ENCODE assay signal across 25 mouse cellular contexts in the genomic region with DNA sequence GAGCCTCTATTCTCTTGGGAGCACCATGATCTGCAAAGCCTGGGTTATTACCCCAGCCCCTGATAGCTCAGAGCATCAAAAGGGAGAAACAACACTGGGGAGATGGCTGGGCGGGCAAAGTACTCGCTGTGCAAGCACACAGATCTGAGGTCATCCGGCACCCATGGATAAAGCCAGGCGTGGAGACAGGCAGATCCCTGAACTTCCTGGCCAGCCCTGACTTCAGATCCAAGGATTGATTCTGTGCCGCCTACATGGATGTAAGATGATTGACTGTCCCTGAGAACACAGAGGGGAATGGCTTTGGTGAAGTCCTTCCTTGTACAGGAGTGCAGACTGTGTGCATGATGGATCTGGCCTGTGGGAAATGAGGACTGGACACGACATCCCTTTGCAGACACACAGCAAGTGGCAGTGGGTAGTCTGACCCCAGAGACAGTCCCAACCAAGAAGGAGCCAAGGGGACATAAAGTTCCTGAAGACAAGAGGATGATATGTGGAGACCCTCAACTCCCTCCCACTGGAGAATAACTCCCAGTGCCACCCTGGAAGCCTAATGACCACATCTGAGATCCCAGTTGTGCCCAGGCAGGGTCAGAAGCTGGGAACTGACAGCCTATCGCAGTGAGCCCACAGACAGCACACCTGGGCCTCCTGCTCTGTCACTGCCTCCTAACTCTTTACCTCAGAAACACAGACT. TPM values are rescaled to one million over a fixed set of nuclear protein-coding genes. Genes with fewer than 3 reads are reported as not detected.
DNase-seq lines count a peak whose midpoint lies in the region; ATAC-seq and TF ChIP-seq lines count a peak whose summit lies in the region.
"Had no signal": no experiment of that assay in that cellular context is flagged by ENCODE, and none has a peak within 500 bp of the region (broad histone marks: within the 10 kb centered on the region; RNA-seq: fewer than 3 reads in every experiment).

No protein-coding gene starts in this region.

- TF ChIP-seq CTCF in lung, postnatal 0 days (IDR thresholded peaks at IDR 0.05) = no peak
- no peak for TF ChIP-seq CTCF in lung, adult 2 months (IDR thresholded peaks at IDR 0.05; ENCODE audit: insufficient read depth, low read length)
- TF ChIP-seq CTCF in stomach, postnatal 0 days (IDR thresholded peaks at IDR 0.05; ENCODE audit: low read depth) = no peak

- no peak for TF ChIP-seq POLR2A in lung, adult 2 months (IDR thresholded peaks at IDR 0.05; ENCODE audit: borderline replicate concordance, extremely low read depth, low read depth, low read length)

- H3K36me3 ChIP-seq in heart, embryonic 14.5 days (ENCODE audit: control insufficient read depth, insufficient read depth, low read length) = no peaks in the 10 kb centered on the region
- H3K36me3 ChIP-seq in lung, postnatal 0 days (ENCODE audit: insufficient read depth, low read length) = no peaks in the 10 kb centered on the region
- H3K36me3 ChIP-seq in stomach, postnatal 0 days (ENCODE audit: control insufficient read depth, insufficient read depth, low read length) = no peaks in the 10 kb centered on the region
- H3K36me3 ChIP-seq: embryonic facial prominence, embryonic 15.5 days had no signal

- peaks cover 68 to 90% of the 10 kb centered on the region in 2 experiments for H3K4me1 ChIP-seq in heart, embryonic 14.5 days (ENCODE audit: control insufficient read depth in 2 of 2, insufficient read depth in 2 of 2, low read length in 2 of 2)
- peaks cover 68% of the 10 kb centered on the region for H3K4me1 ChIP-seq in lung, postnatal 0 days (ENCODE audit: insufficient read depth, low read depth, low read length)
- peaks cover 66% of the 10 kb centered on the region for H3K4me1 ChIP-seq in lung, adult 2 months (ENCODE audit: control insufficient read depth, insufficient read depth, low read length)
- H3K4me1 ChIP-seq in stomach, postnatal 0 days (replicated peaks; ENCODE audit: control insufficient read depth, insufficient read depth) = peaks cover 37% of the 10 kb centered on the region

- H3K27me3 ChIP-seq in heart, embryonic 14.5 days (ENCODE audit: control insufficient read depth, insufficient read depth, low read length) = no peaks in the 10 kb centered on the region
- H3K27me3 ChIP-seq in lung, postnatal 0 days (replicated peaks; ENCODE audit: insufficient read depth, low read length) = no peaks in the 10 kb centered on the region
- no peaks in the 10 kb centered on the region for H3K27me3 ChIP-seq in stomach, postnatal 0 days (ENCODE audit: control insufficient read depth, insufficient read depth, low read length)
- H3K27me3 ChIP-seq: embryonic facial prominence, embryonic 15.5 days; kidney, embryonic 15.5 days; limb, embryonic 13.5 days; megakaryocyte, embryonic 14.5 days; neural tube, embryonic 15.5 days had no signal

- no peak overlapping the region for H3K4me3 ChIP-seq in heart, embryonic 14.5 days (ENCODE audit: control insufficient read depth in 1 of 2, insufficient read depth in 1 of 2, low read depth in 1 of 2, low read length in 2 of 2)
- H3K4me3 ChIP-seq in lung, postnatal 0 days (ENCODE audit: low read depth, low read length) = no peak overlapping the region
- no peak overlapping the region for H3K4me3 ChIP-seq in lung, adult 2 months (replicated peaks; ENCODE audit: extremely low read depth, low read depth, low read length)
- no peak overlapping the region for H3K4me3 ChIP-seq in stomach, postnatal 0 days (ENCODE audit: low read depth, low read length)
- H3K4me3 ChIP-seq: embryonic facial prominence, embryonic 15.5 days; kidney, embryonic 15.5 days; limb, embryonic 13.5 days; megakaryocyte, embryonic 14.5 days; neural tube, embryonic 15.5 days had no signal

- peak; percentile 62 for DNase-seq in cerebellum, adult 9-10 months
- DNase-seq in heart, adult 8-10 months (ENCODE audit: low spot score) = no peak
- no peak for DNase-seq in lung, postnatal 0 days (ENCODE audit: low spot score)
- DNase-seq in lung, adult 2 months = no peak
- DNase-seq in stomach, postnatal 0 days (ENCODE audit: low spot score) = no peak
- DNase-seq: adrenal gland, adult 2 months; embryo, embryonic 11 days; forebrain, postnatal 0 days; lung, postnatal 14 days; midbrain, embryonic 14.5 days; thymus, postnatal 25 days had no signal

- ATAC-seq in cerebellum, adult (ENCODE audit: insufficient number of reproducible peaks, low FRiP score, low TSS enrichment) = no peak
- ATAC-seq in heart, embryonic 14.5 days (ENCODE audit: insufficient number of reproducible peaks, insufficient read depth, low FRiP score, low read depth) = no peak
- ATAC-seq in lung, postnatal 0 days = no peak
- no peak for ATAC-seq in stomach, postnatal 0 days (ENCODE audit: low FRiP score, low TSS enrichment)
- ATAC-seq: forebrain, postnatal 0 days; intestine, postnatal 0 days had no signal

- no peak overlapping the region for H3K4me2 ChIP-seq in heart, embryonic 14.5 days (ENCODE audit: low read length)
- H3K4me2 ChIP-seq in lung, postnatal 0 days (replicated peaks; ENCODE audit: low read depth, low read length) = no peak overlapping the region
- no peak overlapping the region for H3K4me2 ChIP-seq in stomach, postnatal 0 days (replicated peaks; ENCODE audit: low read depth)
- H3K4me2 ChIP-seq: embryonic facial prominence, embryonic 15.5 days; hindbrain, embryonic 14.5 days; kidney, embryonic 15.5 days; limb, embryonic 13.5 days; neural tube, embryonic 15.5 days had no signal

- no peak overlapping the region for H3K9ac ChIP-seq in heart, embryonic 14.5 days (ENCODE audit: low read length)
- H3K9ac ChIP-seq in lung, postnatal 0 days (replicated peaks; ENCODE audit: low read depth) = no peak overlapping the region
- H3K9ac ChIP-seq in stomach, postnatal 0 days (ENCODE audit: low read length) = no peak overlapping the region
- H3K9ac ChIP-seq: embryonic facial prominence, embryonic 15.5 days; forebrain, postnatal 0 days; hindbrain, embryonic 14.5 days; kidney, embryonic 15.5 days; limb, embryonic 13.5 days; liver, embryonic 14.5 days; neural tube, embryonic 15.5 days had no signal

- 0 out of 2 replicates have a peak, but pooled peaks have one; percentile 10 for TF ChIP-seq EP300 in lung, postnatal 0 days (IDR thresholded peaks at IDR 0.05)
- TF ChIP-seq EP300 in stomach, postnatal 0 days (optimal IDR thresholded peaks at IDR 0.05) = no peak

- H3K9me3 ChIP-seq in heart, embryonic 14.5 days (ENCODE audit: control insufficient read depth, low read length) = no peaks in the 10 kb centered on the region
- H3K9me3 ChIP-seq in lung, postnatal 0 days (ENCODE audit: low read length) = no peaks in the 10 kb centered on the region
- no peaks in the 10 kb centered on the region for H3K9me3 ChIP-seq in stomach, postnatal 0 days (ENCODE audit: control insufficient read depth, low read length)
- H3K9me3 ChIP-seq: embryonic facial prominence, embryonic 15.5 days; kidney, embryonic 15.5 days; limb, embryonic 13.5 days; megakaryocyte, embryonic 14.5 days; neural tube, embryonic 15.5 days had no signal

- 66% methylated on average over 7 of the region's 7 CpGs for WGBS in heart, embryonic 14.5 days
- WGBS in lung, postnatal 0 days = 69% methylated on average over 7 of the region's 7 CpGs
- 52% methylated on average over 7 of the region's 7 CpGs for WGBS in lung, adult 2 months
- WGBS in stomach, postnatal 0 days = 74% methylated on average over 7 of the region's 7 CpGs

- H3K27ac ChIP-seq in heart, embryonic 14.5 days (replicated peaks in 1 of 2; ENCODE audit: control insufficient read depth in 1 of 2, insufficient read depth in 1 of 2, low read depth in 2 of 2, low read length in 2 of 2) = peak overlapping the region; percentile 5 to 93; a peak in 2 of 4 replicates
- no peak overlapping the region for H3K27ac ChIP-seq in lung, postnatal 0 days (ENCODE audit: low read length)
- peak overlapping the region; percentile 30; the same call in 1 of the 2 replicates for H3K27ac ChIP-seq in stomach, postnatal 0 days (replicated peaks)
- H3K27ac ChIP-seq: hindbrain, embryonic 14.5 days; limb, embryonic 13.5 days; liver, embryonic 14.5 days; neural tube, embryonic 15.5 days had no signal

RNA-seq across cellular contexts. Expression of gene Soga1, which starts 12.2 kb away (rescaled TPM):
- polyA plus RNA-seq in heart, embryonic 14.5 days (2014; fragmentation: Nextera tagmentation; extraction: Ambion mirVana) = 4.1 and 5.0 TPM in 2 replicates
- total RNA-seq in heart, adult 8-10 months (2022) = 10 to 100 TPM in 1 of 4 experiments, 1 to 10 TPM in 3; 8.7 to 11.1 (median 8.9) TPM
- polyA plus RNA-seq in lung, postnatal 0 days (2015; fragmentation: Nextera tagmentation; extraction: Ambion mirVana) = 2.5 and 3.1 TPM in 2 replicates
- polyA plus RNA-seq in lung, adult 2 months (2012; rRNA removed) = 34.1 and 37.1 TPM in 2 replicates
- polyA plus RNA-seq in stomach, postnatal 0 days (2015; fragmentation: Nextera tagmentation; extraction: Ambion mirVana) = 0.65 and 0.86 TPM in 2 replicates

RNA-seq across cellular contexts. Expression of gene Tldc2, which starts 20.0 kb away (rescaled TPM):
- not detected in 2 replicates for polyA plus RNA-seq in heart, embryonic 14.5 days (2014; fragmentation: Nextera tagmentation; extraction: Ambion mirVana)
- total RNA-seq in heart, adult 8-10 months (2022) = not detected
- not detected in 2 replicates for polyA plus RNA-seq in lung, postnatal 0 days (2015; fragmentation: Nextera tagmentation; extraction: Ambion mirVana)
- polyA plus RNA-seq in lung, adult 2 months (2012; rRNA removed) = not detected in 2 replicates
- not detected in 2 replicates for polyA plus RNA-seq in stomach, postnatal 0 days (2015; fragmentation: Nextera tagmentation; extraction: Ambion mirVana)
- total RNA-seq: adrenal gland, adult 2 months; forebrain, postnatal 0 days; layer of hippocampus, postnatal 14 days; left cerebral cortex, postnatal 14 days had no signal
- polyA plus RNA-seq: C2C12; embryonic facial prominence, embryonic 15.5 days; forebrain, postnatal 0 days; gonadal fat pad, adult 2 months; hindbrain, embryonic 14.5 days; intestine, postnatal 0 days; limb, embryonic 13.5 days; liver, embryonic 14.5 days; midbrain, embryonic 14.5 days; neural tube, embryonic 15.5 days had no signal

RNA-seq across cellular contexts. Expression of gene Dsn1, which starts 59.9 kb away (rescaled TPM):
- 35.9 and 36.8 TPM in 2 replicates for polyA plus RNA-seq in heart, embryonic 14.5 days (2014; fragmentation: Nextera tagmentation; extraction: Ambion mirVana)
- 1 to 10 TPM; 1.1 to 2.2 (median 1.6) TPM for total RNA-seq in heart, adult 8-10 months (2022)
- polyA plus RNA-seq in lung, postnatal 0 days (2015; fragmentation: Nextera tagmentation; extraction: Ambion mirVana) = 7.2 and 9.5 TPM in 2 replicates
- 1.2 and 1.8 TPM in 2 replicates for polyA plus RNA-seq in lung, adult 2 months (2012; rRNA removed)
- 7.9 and 8.6 TPM in 2 replicates for polyA plus RNA-seq in stomach, postnatal 0 days (2015; fragmentation: Nextera tagmentation; extraction: Ambion mirVana)
